Mouse (Mus musculus) ES-Bruce4 (cell line): Measurements from ENCODE around the gene Amn.
A peak's percentile ranks its signal among the peaks of the same experiment; 100 is the strongest.

Source experiments
- CTCF ChIP-seq: IDR thresholded peaks from one replicate; pipeline ENCODE4 v1.8.1; 2011; ENCODE audit warnings: low read depth, low read length
- POLR2A ChIP-seq: IDR thresholded peaks from one replicate; pipeline ENCODE4 v1.8.1; 2011; ENCODE audit warnings: low read length; ENCODE audit not compliant: insufficient read depth

GRCm38 (mm10) chr12:111249095-111249494, 21.8 kb upstream of the Amn start:
- TF ChIP-seq POLR2A (no peak), CTCF (peak; percentile 3)
